Mouse (Mus musculus) right cerebral cortex, postnatal 4 days (tissue): Measurements from ENCODE around the gene Rho.

Source experiments
- DNase-seq: peaks from one replicate; pipeline ENCODE4 v3.0.0-alpha.2; 2022

Rho gene

DNA sequence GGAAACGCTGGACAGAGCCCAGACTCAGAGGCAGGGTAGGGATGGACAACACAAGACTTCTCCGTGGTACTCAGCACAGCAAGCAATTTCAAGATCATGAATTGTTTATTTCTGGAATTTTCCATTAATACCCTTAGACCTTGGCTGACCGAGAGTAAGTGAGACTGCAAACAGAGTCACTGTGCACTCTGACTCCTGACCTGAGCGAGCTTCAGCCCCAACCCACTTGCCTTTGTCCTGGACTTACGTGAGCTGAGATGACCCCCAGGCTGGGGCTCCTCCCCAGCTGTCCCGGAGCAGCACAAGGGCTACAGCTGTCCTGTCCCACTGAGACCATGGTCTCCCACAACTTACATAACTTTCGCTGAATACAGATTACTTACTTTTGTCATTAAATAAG is 51.3 kb downstream of the Rho start:
- no peak for DNase-seq

DNA sequence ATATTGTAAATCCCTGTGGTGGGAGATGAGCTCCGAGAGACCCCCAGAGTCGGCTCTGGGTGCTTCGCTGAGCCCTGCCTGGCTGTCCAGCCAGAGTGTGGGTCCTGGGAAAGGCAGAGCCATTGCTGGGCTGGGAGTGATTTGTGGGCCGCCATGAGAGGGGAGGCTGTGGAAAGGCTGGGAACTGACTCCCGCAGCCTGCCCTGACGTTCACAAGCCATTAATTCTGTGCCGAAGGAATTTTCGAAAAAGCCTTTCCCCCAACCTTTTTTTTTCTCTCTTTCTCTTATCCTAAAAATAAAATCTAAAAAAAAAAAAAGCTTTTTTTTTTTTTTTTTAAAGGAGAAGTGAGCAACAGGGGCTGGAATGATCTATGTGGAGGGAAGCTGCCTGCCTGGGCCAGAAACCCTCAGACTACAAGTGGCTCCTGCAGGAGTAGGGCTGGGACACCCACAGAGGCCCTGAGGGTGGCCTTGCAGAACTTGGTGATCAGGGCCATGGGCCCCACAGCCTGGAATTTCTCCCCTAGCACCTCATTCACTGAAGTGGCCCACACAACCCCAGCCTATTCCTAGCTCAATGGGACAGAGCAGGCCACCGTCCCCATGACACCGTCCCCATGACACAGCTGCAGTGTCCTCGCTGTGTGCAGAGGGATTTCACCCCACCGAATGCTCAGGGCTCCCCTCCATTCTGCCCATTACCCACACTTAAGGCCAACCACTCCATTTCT is 51.9 kb downstream of the Rho start:
- no peak for DNase-seq

DNA sequence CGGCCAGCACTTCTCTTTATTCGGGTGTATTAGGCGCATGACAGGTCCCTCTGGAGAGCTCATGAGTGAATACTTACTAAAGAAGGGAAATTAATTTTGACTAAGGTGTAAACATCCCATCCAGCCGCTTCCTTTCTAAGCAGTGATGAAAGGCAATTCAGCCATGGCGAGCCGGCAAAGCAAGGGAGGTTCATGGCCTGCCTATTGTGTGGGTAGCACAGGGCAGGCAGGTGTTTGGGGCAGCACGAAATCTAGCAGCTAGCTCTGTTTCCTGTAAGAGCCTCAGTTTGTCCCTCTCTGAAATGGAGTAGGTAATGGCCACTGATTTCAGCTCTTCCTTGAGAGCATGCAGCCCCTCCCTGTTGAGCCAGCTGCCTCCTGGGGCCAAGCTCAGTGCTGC is 53.0 kb downstream of the Rho start:
- DNase-seq = no peak

DNA sequence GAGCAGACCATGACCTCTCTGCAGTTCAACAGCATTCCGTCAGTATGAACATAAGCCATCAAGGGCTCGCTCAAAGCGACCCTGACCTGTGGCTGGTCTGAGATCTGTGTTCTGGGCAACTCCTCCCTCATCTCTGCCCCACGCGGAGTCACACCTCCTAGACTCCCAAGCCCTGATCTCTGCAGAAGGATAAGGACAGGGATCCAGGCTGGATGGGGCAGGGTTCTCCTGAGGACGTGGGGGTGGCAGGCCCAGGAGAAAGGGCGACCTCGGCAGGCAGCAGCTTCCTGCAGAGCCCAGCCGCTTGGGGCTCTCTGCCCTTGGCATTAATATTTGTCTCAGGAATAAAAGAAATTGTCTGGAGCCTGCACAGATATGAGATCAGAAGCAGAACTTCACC is 54.1 kb downstream of the Rho start:
- DNase-seq = no peak

DNA sequence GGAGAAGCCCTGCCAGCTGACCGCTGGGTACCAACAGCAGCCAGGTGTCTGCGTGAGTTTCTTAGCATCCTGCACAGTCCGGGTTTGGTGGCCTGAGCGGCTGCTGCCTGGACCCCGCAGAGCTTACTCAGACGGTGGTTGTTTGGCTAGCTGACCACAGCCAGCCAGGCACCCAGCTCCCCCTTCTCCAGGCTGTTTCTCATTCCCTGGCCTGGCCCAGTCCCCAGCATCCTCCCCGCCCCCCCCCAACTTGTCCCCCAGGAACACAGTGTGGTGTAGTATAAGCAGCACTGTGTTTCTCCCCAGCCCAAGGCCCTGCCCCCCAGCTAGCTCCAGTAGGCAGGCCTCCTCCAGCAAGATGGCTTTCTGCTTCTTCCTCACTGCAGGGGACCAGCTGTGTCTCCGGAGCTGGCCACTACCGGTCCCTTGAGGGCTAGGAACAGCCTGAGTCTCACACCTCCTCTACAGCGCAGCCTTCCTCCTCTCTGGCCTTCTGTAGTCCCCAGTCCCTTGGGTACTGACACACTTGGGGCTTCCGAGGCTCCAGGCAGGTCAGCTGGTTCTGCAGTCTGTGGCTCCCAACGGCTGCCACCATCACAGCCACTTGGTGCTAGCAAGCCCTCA is 55.0 kb downstream of the Rho start:
- DNase-seq = no peak

DNA sequence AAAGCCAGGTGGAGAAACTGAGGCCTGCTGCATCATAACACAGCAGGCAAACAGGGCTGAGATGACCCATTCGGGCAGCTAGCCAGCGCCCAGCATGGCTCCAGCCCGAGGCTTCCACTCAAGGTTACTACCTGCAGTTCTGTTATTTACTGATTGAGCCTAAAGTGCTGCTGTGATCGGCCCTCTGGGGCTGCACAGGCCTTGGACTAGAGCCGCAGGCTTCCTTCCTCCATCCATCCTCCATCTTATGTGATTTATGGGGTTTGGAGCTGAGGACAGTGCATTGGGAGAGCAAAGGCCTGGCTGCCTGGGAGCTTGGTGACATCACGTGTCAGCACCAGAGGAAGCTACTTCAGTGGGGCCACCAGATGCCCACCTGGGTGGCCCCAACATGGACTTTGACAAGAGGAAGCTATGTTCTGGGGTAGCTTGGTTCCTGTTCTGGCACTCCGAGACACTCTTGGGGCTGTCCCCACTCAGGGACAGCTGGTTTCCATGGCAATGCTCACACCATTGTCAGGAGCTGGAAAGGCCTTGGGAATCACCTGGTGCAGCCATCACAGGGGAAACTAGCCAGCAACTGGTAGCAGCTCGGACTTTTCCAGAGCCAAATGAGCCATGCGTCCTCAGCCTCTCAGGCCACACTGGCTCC is 55.7 kb downstream of the Rho start:
- no peak for DNase-seq

DNA sequence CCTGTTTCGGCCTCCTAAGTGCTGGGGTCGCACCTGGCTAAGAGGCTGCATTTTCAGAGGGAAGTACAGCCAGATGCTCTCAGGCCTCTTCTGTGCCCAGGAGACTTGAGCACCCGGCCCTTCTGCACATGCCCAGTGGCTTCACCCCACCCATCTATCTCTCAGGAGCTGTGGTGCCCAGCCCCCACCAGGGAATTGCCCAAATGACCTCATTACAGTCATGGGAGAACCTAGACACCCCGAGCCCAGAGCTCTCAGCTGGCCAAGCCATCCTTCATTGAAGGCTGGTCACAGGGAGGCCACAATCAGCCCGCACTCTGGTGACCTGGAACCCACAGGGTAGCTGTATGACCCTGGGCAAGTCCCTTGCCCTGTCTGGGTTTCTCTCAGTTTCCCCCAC is 57.5 kb downstream of the Rho start:
- DNase-seq = no peak

DNA sequence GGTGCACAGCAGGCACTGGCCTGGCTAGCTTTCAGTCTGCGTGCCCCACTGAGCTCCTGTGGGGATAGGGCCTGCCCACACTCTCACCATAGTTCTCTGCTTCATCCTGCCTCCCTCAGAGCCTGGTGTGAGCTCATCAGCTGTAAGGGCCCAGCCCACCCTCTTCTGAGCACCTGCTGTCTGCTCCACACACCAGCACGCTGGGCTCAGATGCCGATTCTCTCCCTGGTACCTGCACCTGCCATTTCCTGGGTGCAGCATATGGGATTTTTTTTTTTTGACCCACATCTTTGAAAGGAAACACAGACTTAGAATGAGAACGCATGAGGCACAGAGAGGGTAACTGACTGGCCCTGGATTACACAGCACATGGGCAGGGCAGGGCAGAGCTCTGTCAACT is 58.1 kb downstream of the Rho start:
- no peak for DNase-seq
